Mouse (Mus musculus) heart, embryonic 16.5 days (tissue): ENCODE data around the gene Tm7sf2. TPM values are rescaled to one million over a fixed set of nuclear protein-coding genes. Genes with fewer than 3 reads are reported as not detected.

Source experiments
- ATAC-seq: fragments of 200-750 bp; cut with Nextera tagmentation; replicated peaks from 2 replicates; pipeline ENCODE4 v1.8.0; 2017; ENCODE audit warnings: moderate number of reproducible peaks; ENCODE audit not compliant: insufficient read depth, low FRiP score; ENCODE audit errors: extremely low read depth
- H3K27ac ChIP-seq: fragments of 300-500 bp; sonication (generic); 2 replicates; pipeline ENCODE4 v1.5.1; 2014; ENCODE audit warnings: mild to moderate bottlenecking, low read length, control low read depth, moderate library complexity
- H3K27me3 ChIP-seq: fragments of 300-500 bp; sonication (generic); 2 replicates; pipeline ENCODE4 v1.6.1; 2014; ENCODE audit warnings: low read length, mixed read lengths; ENCODE audit not compliant: control insufficient read depth, insufficient read depth
- H3K36me3 ChIP-seq: fragments of 300-500 bp; sonication (generic); 2 replicates; pipeline ENCODE4 v1.6.1; 2014; ENCODE audit not compliant: control insufficient read depth, insufficient read depth
- H3K4me1 ChIP-seq: fragments of 300-500 bp; sonication (generic); 2 replicates; pipeline ENCODE4 v1.6.1; 2014; ENCODE audit warnings: low read length, mixed read lengths; ENCODE audit not compliant: control insufficient read depth, insufficient read depth
- H3K4me2 ChIP-seq: fragments of 300-500 bp; sonication (generic); 2 replicates; pipeline ENCODE4 v1.6.1; 2014; ENCODE audit warnings: low read depth, mild to moderate bottlenecking, control low read depth, low read length
- H3K4me3 ChIP-seq: fragments of 300-500 bp; sonication (generic); 2 replicates; pipeline ENCODE4 v1.5.1; 2014; ENCODE audit warnings: mild to moderate bottlenecking, control low read depth, low read length
- H3K9ac ChIP-seq: fragments of 300-500 bp; sonication (generic); 2 replicates; pipeline ENCODE4 v1.6.1; 2014; ENCODE audit warnings: low read length, control low read depth
- H3K9me3 ChIP-seq: fragments of 300-500 bp; sonication (generic); replicated peaks from 2 replicates; pipeline ENCODE4 v1.6.1; 2016; ENCODE audit warnings: low read length; ENCODE audit not compliant: control insufficient read depth
- WGBS: fragments of 180-500 bp; shearing (Covaris S2); extraction: QIAGEN DNeasy Blood & Tissue Kit; methylation state at CpG from one replicate; pipeline ENCODE4 v1.1.7; 2014; 5-methylcytosine and 5-hydroxymethylcytosine counted together
- polyA plus RNA-seq: library from polyadenylated mRNA; unstranded; fragments of >200 nt; fragmentation: Nextera tagmentation; extraction: Ambion mirVana; gene quantifications from 2 replicates; pipeline ENCODE4 v1.2.1, GENCODE M21; 2015

Gene Tm7sf2
- polyA plus RNA-seq, 1 experiment from 2014 or later = 8.7 TPM

GRCm38 (mm10) chr19:6097847-6098246, 29.7 kb upstream of the Tm7sf2 start:
- H3K4me3 ChIP-seq = no peak overlapping the region
- no peaks in the 10 kb centered on the region for H3K9me3 ChIP-seq
- H3K9ac ChIP-seq = no peak overlapping the region
- no peaks in the 10 kb centered on the region for H3K27me3 ChIP-seq
- ATAC-seq = no peak
- no peak overlapping the region for H3K27ac ChIP-seq
- no peak overlapping the region for H3K4me2 ChIP-seq
- 78% methylated on average over 3 of the region's 3 CpGs for WGBS
- no peaks in the 10 kb centered on the region for H3K4me1 ChIP-seq
- H3K36me3 ChIP-seq = no peaks in the 10 kb centered on the region

- Histone ChIP-seq H3K27me3 (no peaks in the 10 kb centered on the region), H3K9me3 (no peaks in the 10 kb centered on the region), H3K36me3 (peaks cover 10% of the 10 kb centered on the region), H3K4me2 (no peak within 1 kb of the TSS), H3K9ac (no peak within 1 kb of the TSS), H3K27ac (no peak within 1 kb of the TSS), H3K4me1 (no peaks in the 10 kb centered on the region), H3K4me3 (no peak within 1 kb of the TSS)
- 86% methylated on average over 7 of the region's 7 CpGs for WGBS
- no peak for ATAC-seq
Observed at GRCm38 (mm10) chr19:6094119-6094518, 25.9 kb upstream of the Tm7sf2 start, which contains the start of gene AC131692.1. TSS of gene AC131692.1 (plus strand) at chr19:6094419.

- no peak overlapping the region for H3K4me3 ChIP-seq
- no peak overlapping the region for H3K27ac ChIP-seq
- 93% methylated on average over 13 of the region's 13 CpGs for WGBS
- no peak overlapping the region for H3K4me2 ChIP-seq
- H3K36me3 ChIP-seq = peaks cover 14% of the 10 kb centered on the region
- ATAC-seq = no peak
- no peaks in the 10 kb centered on the region for H3K9me3 ChIP-seq
- no peak overlapping the region for H3K9ac ChIP-seq
- peaks cover 11% of the 10 kb centered on the region for H3K4me1 ChIP-seq
- no peaks in the 10 kb centered on the region for H3K27me3 ChIP-seq
Observed at GRCm38 (mm10) chr19:6088841-6089240, 20.7 kb upstream of the Tm7sf2 start.

GRCm38 (mm10) chr19:6085417-6085879, 17.3 kb upstream of the Tm7sf2 start:
- H3K4me3 ChIP-seq = peak overlapping the region; percentile 85
- peaks cover 17% of the 10 kb centered on the region for H3K36me3 ChIP-seq
- WGBS = 0% methylated on average over 17 of the region's 17 CpGs
- peaks cover 14% of the 10 kb centered on the region for H3K4me1 ChIP-seq
- H3K27ac ChIP-seq = peak overlapping the region; percentile 52
- peak overlapping the region; percentile 78 for H3K9ac ChIP-seq
- no peaks in the 10 kb centered on the region for H3K9me3 ChIP-seq
- peak; percentile 57 for ATAC-seq
- H3K27me3 ChIP-seq = no peaks in the 10 kb centered on the region
- H3K4me2 ChIP-seq = peak overlapping the region; percentile 91

GRCm38 (mm10) chr19:6084478-6085248, 16.5 kb upstream of the Tm7sf2 start, which contains the start of the genes Zfpl1 and Cdca5:
TSS of gene Zfpl1 (minus strand) at chr19:6084956.
TSS of gene Cdca5 (plus strand) at chr19:6084983.
- Histone ChIP-seq H3K9ac (peak within 1 kb of the TSS; percentile 80), H3K9me3 (no peaks in the 10 kb centered on the region), H3K4me3 (peak within 1 kb of the TSS; percentile 85), H3K4me1 (peaks cover 14% of the 10 kb centered on the region), H3K27ac (peak within 1 kb of the TSS; percentile 52), H3K4me2 (peak within 1 kb of the TSS; percentile 91), H3K27me3 (no peaks in the 10 kb centered on the region), H3K36me3 (peaks cover 17% of the 10 kb centered on the region)
- peak; percentile 89 for ATAC-seq
- WGBS = under 1% methylated on average over 58 of the region's 58 CpGs

GRCm38 (mm10) chr19:6082156-6082555, 14.0 kb upstream of the Tm7sf2 start, which contains the start of gene Gm28374:
TSS of gene Gm28374 (minus strand) at chr19:6082256.
- ATAC-seq = no peak

GRCm38 (mm10) chr19:6079983-6080480, 11.9 kb upstream of the Tm7sf2 start, which contains the start of gene Tmem262:
TSS of gene Tmem262 (plus strand) at chr19:6080033.
- no peak within 1 kb of the TSS for H3K9ac ChIP-seq
- no peak within 1 kb of the TSS for H3K27ac ChIP-seq
- no peaks in the 10 kb centered on the region for H3K27me3 ChIP-seq
- no peak within 1 kb of the TSS for H3K4me3 ChIP-seq
- ATAC-seq = no peak
- WGBS = 87% methylated on average over 12 of the region's 12 CpGs
- peaks cover 13% of the 10 kb centered on the region for H3K4me1 ChIP-seq
- H3K36me3 ChIP-seq = peaks cover 12% of the 10 kb centered on the region
- H3K4me2 ChIP-seq = no peak within 1 kb of the TSS
- no peaks in the 10 kb centered on the region for H3K9me3 ChIP-seq

More at GRCm38 (mm10) chr19:6082156-6082555, 14.0 kb upstream of the Tm7sf2 start, which contains the start of gene Gm28374:
- Histone ChIP-seq H3K4me1 (peaks cover 14% of the 10 kb centered on the region), H3K27me3 (no peaks in the 10 kb centered on the region), H3K4me3 (no peak within 1 kb of the TSS), H3K9me3 (no peaks in the 10 kb centered on the region), H3K36me3 (peaks cover 13% of the 10 kb centered on the region), H3K9ac (no peak within 1 kb of the TSS), H3K4me2 (no peak within 1 kb of the TSS), H3K27ac (no peak within 1 kb of the TSS)
- WGBS = 84% methylated on average over 9 of the region's 9 CpGs

GRCm38 (mm10) chr19:6076564-6077393, 8.6 kb upstream of the Tm7sf2 start, which contains the start of gene Vps51:
TSS of gene Vps51 (minus strand) at chr19:6077231.
- Histone ChIP-seq H3K4me1 (peaks cover 7% of the 10 kb centered on the region), H3K4me2 (peak within 1 kb of the TSS; percentile 96), H3K27ac (peak within 1 kb of the TSS; percentile 78), H3K36me3 (peaks cover 16% of the 10 kb centered on the region), H3K4me3 (peak within 1 kb of the TSS; percentile 84), H3K27me3 (no peaks in the 10 kb centered on the region), H3K9ac (peak within 1 kb of the TSS; percentile 86), H3K9me3 (no peaks in the 10 kb centered on the region)
- peak; percentile 81 for ATAC-seq
- WGBS = under 1% methylated on average over 33 of the region's 33 CpGs
